Mouse (Mus musculus) limb, embryonic 13.5 days (tissue): Measurements from ENCODE around the gene Zmat5. TPM values are rescaled to one million over a fixed set of nuclear protein-coding genes. Genes with fewer than 3 reads are reported as not detected.

Source experiments
- ATAC-seq: fragments of 200-750 bp; cut with Nextera tagmentation; 2 replicates; pipeline ENCODE4 v1.8.0; 2017; ENCODE audit warnings: low read depth, moderate number of reproducible peaks, moderate TSS enrichment; ENCODE audit not compliant: low FRiP score
- H3K27ac ChIP-seq: fragments of 300-500 bp; sonication (generic); 2 replicates; pipeline ENCODE4 v1.5.1; 2015; ENCODE audit warnings: inconsistent platforms, mild to moderate bottlenecking, moderate library complexity
- H3K27me3 ChIP-seq: fragments of 300-500 bp; sonication (generic); 2 replicates; pipeline ENCODE4 v1.6.1; 2015; ENCODE audit warnings: mild to moderate bottlenecking, inconsistent platforms
- H3K36me3 ChIP-seq: fragments of 300-500 bp; sonication (generic); 2 replicates; pipeline ENCODE4 v1.6.1; 2015; ENCODE audit warnings: inconsistent platforms, mild to moderate bottlenecking, moderate library complexity
- H3K4me1 ChIP-seq: fragments of 300-500 bp; sonication (generic); 2 replicates; pipeline ENCODE4 v1.6.1; 2015; ENCODE audit warnings: inconsistent platforms
- H3K4me2 ChIP-seq: fragments of 300-500 bp; sonication (generic); replicated peaks from 2 replicates; pipeline ENCODE4 v1.6.1; 2015; ENCODE audit warnings: inconsistent platforms, mild to moderate bottlenecking, moderate library complexity
- H3K4me3 ChIP-seq: fragments of 300-500 bp; sonication (generic); 2 replicates; pipeline ENCODE4 v1.5.1; 2015; ENCODE audit warnings: moderate library complexity, mild to moderate bottlenecking, inconsistent platforms
- H3K9ac ChIP-seq: fragments of 300-500 bp; sonication (generic); 2 replicates; pipeline ENCODE4 v1.6.1; 2015; ENCODE audit warnings: mild to moderate bottlenecking, inconsistent platforms
- H3K9me3 ChIP-seq: fragments of 300-500 bp; sonication (generic); 2 replicates; pipeline ENCODE4 v1.6.1; 2016; ENCODE audit warnings: inconsistent platforms
- WGBS: fragments of 180-500 bp; shearing (Covaris S2); methylation state at CpG from one replicate; pipeline ENCODE4 v1.1.7; 2015; 5-methylcytosine and 5-hydroxymethylcytosine counted together
- polyA plus RNA-seq: library from polyadenylated mRNA; unstranded; fragments of >200 nt; fragmentation: Nextera tagmentation; extraction: Ambion mirVana; gene quantifications from 2 replicates; pipeline ENCODE4 v1.2.1, GENCODE M21; 2015

The Zmat5 gene
- polyA plus RNA-seq, 1 experiment from 2014 or later = 63.4 TPM

GRCm38 (mm10) chr11:4745969-4746368 is 41.5 kb downstream of the Zmat5 start:
- under 1% methylated on average over 38 of the region's 39 CpGs for WGBS
- Histone ChIP-seq H3K4me2 (peak overlapping the region; percentile 95), H3K9ac (peak overlapping the region; percentile 45; the same call in 1 of the 2 replicates), H3K36me3 (no peaks in the 10 kb centered on the region), H3K27ac (no peak overlapping the region), H3K27me3 (peaks cover 99% of the 10 kb centered on the region), H3K9me3 (no peaks in the 10 kb centered on the region), H3K4me3 (peak overlapping the region; percentile 54), H3K4me1 (peaks cover 17% of the 10 kb centered on the region)
- ATAC-seq = no peak

DNA sequence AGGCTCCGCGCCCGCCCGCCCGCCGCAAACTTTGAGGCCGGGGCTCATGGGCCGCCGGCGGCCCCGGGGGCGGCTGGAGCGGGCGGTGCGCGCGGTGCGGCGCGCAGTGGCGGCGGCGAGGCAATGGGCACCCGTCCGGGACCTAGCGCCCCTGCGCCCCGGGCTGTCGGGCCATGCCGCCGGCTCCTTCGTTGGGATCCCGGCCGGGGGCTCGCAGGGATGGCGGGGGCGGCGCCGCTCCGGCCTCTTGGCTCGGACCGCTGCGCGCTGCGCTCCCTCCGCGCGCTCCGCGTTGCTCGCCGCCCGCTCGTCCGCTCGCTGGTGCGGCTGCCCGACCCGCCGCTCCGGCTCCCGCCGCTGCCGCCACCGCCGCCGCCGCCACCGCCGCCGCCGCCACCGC is 42.3 kb downstream of the Zmat5 start, which contains the start of gene Cabp7:
Gene Cabp7, minus strand, starts transcription at position 46 of the 400 bp plus-strand sequence.
- peak within 1 kb of the TSS; percentile 54 for H3K4me3 ChIP-seq
- no peaks in the 10 kb centered on the region for H3K9me3 ChIP-seq
- H3K9ac ChIP-seq = peak within 1 kb of the TSS; percentile 45
- H3K27ac ChIP-seq = no peak within 1 kb of the TSS
- H3K4me2 ChIP-seq = peak within 1 kb of the TSS; percentile 95
- ATAC-seq = no peak
- peaks cover 17% of the 10 kb centered on the region for H3K4me1 ChIP-seq
- no peaks in the 10 kb centered on the region for H3K36me3 ChIP-seq
- peaks cover 94% of the 10 kb centered on the region for H3K27me3 ChIP-seq
- WGBS = under 1% methylated on average over 48 of the region's 73 CpGs

DNA sequence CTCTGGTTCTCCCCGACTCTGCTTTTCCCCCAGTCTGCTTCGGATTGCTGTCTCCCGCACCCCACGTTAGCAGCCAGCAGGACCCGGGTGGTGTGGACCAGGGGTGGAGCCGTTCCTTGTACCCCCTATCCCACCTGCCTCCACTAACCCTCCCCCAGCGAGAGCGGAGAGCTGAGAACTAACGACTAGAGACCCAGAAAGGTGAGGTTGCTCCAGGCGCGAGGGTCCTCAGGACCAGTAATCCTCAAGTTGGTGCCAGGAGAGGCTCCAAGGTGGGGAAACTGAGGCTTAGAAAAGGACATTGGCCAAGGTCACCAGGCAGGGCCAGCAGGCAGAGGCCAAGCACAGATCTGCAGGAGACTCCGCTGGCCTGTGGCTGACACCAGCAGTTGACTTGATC is 42.8 kb downstream of the Zmat5 start:
- H3K4me1 ChIP-seq = peaks cover 17% of the 10 kb centered on the region
- WGBS = 1% methylated on average over 11 of the region's 12 CpGs
- no peaks in the 10 kb centered on the region for H3K9me3 ChIP-seq
- H3K36me3 ChIP-seq = no peaks in the 10 kb centered on the region
- H3K9ac ChIP-seq = no peak overlapping the region
- peak overlapping the region; percentile 95 for H3K4me2 ChIP-seq
- no peak overlapping the region for H3K27ac ChIP-seq
- H3K27me3 ChIP-seq = peaks cover 89% of the 10 kb centered on the region
- H3K4me3 ChIP-seq = peak overlapping the region; percentile 54
- ATAC-seq = no peak

- Histone ChIP-seq H3K4me1 (peaks cover 17% of the 10 kb centered on the region), H3K27ac (no peak overlapping the region), H3K27me3 (peaks cover 70% of the 10 kb centered on the region), H3K9me3 (peaks cover 5% of the 10 kb centered on the region; the same call in 1 of the 2 replicates), H3K4me2 (no peak overlapping the region), H3K9ac (no peak overlapping the region), H3K4me3 (no peak overlapping the region), H3K36me3 (no peaks in the 10 kb centered on the region)
- no peak for ATAC-seq
- 3% methylated on average over 9 of the region's 9 CpGs for WGBS
These were observed 45.8 kb downstream of the Zmat5 start for GRCm38 (mm10) chr11:4750263-4750662.

DNA sequence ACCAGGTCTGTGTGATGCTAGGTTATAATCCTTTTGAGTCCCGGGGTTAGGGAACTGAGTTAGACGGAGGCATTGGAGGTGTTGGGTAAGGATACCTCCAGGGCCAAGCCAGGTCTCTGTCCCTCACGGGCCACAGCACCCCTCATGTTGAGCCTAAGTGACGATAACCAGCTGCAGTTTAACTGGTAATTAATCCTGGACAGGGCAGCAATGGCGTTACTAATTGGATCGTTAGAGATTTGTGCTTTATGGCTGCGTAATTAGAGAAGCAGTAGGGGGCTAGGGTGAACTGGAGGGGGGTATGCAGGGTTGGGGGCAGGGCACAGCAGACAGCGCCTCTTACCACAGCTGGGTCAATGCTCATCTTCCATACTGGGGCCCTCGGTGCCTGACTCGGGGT is 48.4 kb downstream of the Zmat5 start:
- 19% methylated on average over 10 of the region's 10 CpGs for WGBS
- Histone ChIP-seq H3K4me1 (no peaks in the 10 kb centered on the region), H3K27ac (no peak overlapping the region), H3K9ac (no peak overlapping the region), H3K9me3 (peaks cover 5% of the 10 kb centered on the region; the same call in 1 of the 2 replicates), H3K27me3 (peaks cover 51% of the 10 kb centered on the region), H3K36me3 (no peaks in the 10 kb centered on the region), H3K4me3 (no peak overlapping the region), H3K4me2 (no peak overlapping the region)
- ATAC-seq = no peak

DNA sequence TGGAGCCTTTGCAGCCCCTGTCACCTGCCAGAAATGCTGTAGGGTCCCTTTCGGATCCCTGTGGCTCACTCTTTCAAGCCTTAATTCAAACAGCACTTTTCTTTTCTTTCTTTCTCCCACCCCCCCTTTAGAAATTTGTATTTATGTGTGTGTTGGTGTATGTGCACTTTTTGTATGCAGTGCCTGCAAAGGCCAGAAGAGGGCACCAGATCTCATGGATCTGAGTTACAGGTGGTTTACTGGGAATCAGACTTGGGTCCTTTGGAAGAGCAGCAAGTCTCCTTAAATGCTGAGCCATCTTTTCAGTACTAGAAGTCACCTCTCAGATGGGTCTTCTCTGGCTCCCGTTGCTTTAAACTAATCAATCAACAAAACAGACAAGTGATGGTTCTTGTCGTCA is 49.6 kb downstream of the Zmat5 start:
- Histone ChIP-seq H3K9ac (no peak overlapping the region), H3K36me3 (no peaks in the 10 kb centered on the region), H3K4me2 (no peak overlapping the region), H3K4me1 (no peaks in the 10 kb centered on the region), H3K27ac (no peak overlapping the region), H3K27me3 (peaks cover 39% of the 10 kb centered on the region), H3K4me3 (no peak overlapping the region), H3K9me3 (peaks cover 5% of the 10 kb centered on the region; the same call in 1 of the 2 replicates)
- 92% methylated on average over 3 of the region's 3 CpGs for WGBS
- no peak for ATAC-seq

GRCm38 (mm10) chr11:4754867-4755266 is 50.4 kb downstream of the Zmat5 start:
- Histone ChIP-seq H3K27ac (no peak overlapping the region), H3K36me3 (no peaks in the 10 kb centered on the region), H3K4me2 (no peak overlapping the region), H3K9ac (no peak overlapping the region), H3K9me3 (peaks cover 5% of the 10 kb centered on the region; the same call in 1 of the 2 replicates), H3K27me3 (peaks cover 31% of the 10 kb centered on the region), H3K4me1 (no peaks in the 10 kb centered on the region), H3K4me3 (no peak overlapping the region)
- 84% methylated on average over 11 of the region's 11 CpGs for WGBS
- no peak for ATAC-seq

DNA sequence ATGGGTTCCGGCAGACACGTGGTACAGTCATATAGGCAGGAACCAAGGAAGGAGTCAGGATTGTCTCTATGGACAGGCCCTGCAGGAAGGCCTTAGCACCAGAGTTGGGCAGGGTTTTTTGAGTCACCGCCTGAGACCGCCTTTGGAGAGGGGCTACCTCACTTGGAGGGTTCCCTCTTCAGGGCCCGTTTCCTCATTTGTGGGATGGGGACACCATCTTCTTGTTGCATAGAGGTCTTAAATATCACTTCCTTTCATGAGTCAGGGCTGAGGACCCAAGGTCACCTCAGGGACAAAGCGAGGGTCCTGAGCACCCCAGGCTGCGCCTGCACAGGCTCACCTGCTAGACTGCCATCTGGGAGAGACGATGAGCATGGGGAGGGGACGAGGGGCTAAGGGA is 52.0 kb downstream of the Zmat5 start:
- Histone ChIP-seq H3K9ac (no peak overlapping the region), H3K4me2 (no peak overlapping the region), H3K4me1 (no peaks in the 10 kb centered on the region), H3K36me3 (no peaks in the 10 kb centered on the region), H3K4me3 (no peak overlapping the region), H3K27me3 (peaks cover 31% of the 10 kb centered on the region), H3K27ac (no peak overlapping the region), H3K9me3 (peaks cover 5% of the 10 kb centered on the region; the same call in 1 of the 2 replicates)
- ATAC-seq = no peak
- WGBS = 77% methylated on average over 9 of the region's 9 CpGs

- Histone ChIP-seq H3K27ac (no peak overlapping the region), H3K4me3 (no peak overlapping the region), H3K9ac (no peak overlapping the region), H3K9me3 (peaks cover 5% of the 10 kb centered on the region; the same call in 1 of the 2 replicates), H3K27me3 (peaks cover 38% of the 10 kb centered on the region), H3K4me1 (no peaks in the 10 kb centered on the region), H3K36me3 (no peaks in the 10 kb centered on the region), H3K4me2 (no peak overlapping the region)
- no peak for ATAC-seq
- WGBS = 38% methylated on average over 11 of the region's 11 CpGs
These were observed 52.7 kb downstream of the Zmat5 start for GRCm38 (mm10) chr11:4756984-4757788.

DNA sequence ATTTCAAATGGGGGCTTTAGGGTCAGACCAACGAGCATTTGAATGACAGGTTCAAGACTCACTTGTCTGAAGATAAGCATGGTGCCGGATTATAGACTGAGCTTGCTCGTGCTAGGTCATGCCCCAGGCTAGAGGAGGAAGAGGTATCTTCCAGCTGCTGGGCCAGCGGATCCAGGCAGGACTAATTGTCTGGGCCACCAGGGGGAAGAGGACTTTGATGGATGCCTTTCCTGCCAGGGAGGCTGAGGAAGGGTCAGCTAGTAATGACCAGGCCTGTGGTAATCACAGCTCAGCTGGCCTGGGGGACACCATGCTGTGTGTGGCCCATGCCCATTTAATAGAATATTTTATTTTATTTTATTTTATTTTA is 53.3 kb downstream of the Zmat5 start:
- H3K9ac ChIP-seq = no peak overlapping the region
- ATAC-seq = no peak
- no peaks in the 10 kb centered on the region for H3K36me3 ChIP-seq
- H3K9me3 ChIP-seq = peaks cover 5% of the 10 kb centered on the region; the same call in 1 of the 2 replicates
- no peak overlapping the region for H3K27ac ChIP-seq
- WGBS = 15% methylated on average over 4 of the region's 4 CpGs
- no peak overlapping the region for H3K4me2 ChIP-seq
- no peaks in the 10 kb centered on the region for H3K4me1 ChIP-seq
- no peak overlapping the region for H3K4me3 ChIP-seq
- H3K27me3 ChIP-seq = peaks cover 41% of the 10 kb centered on the region

DNA sequence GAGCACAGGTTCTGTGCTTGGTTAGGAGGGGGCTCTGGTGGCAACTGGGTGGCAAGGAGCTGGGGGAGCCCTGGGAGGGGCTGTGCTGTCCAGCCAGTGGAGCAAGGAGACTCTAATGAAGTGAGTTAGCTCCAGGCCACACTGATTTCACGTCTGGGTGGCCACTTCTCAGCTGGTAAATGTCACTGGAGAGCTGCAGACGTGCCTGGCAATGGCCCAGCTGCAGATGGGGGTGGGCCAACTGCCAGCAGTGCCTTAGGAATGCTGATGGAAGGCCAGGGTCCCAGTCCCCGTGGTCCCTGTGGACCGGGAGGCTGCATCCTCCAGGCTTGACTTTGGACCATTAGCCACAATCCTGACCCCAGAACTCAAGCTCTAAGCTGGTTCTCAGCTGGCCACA is 56.0 kb downstream of the Zmat5 start:
- ATAC-seq = no peak
- Histone ChIP-seq H3K4me2 (no peak overlapping the region), H3K9ac (no peak overlapping the region), H3K27ac (no peak overlapping the region), H3K9me3 (no peaks in the 10 kb centered on the region), H3K27me3 (peaks cover 42% of the 10 kb centered on the region), H3K4me1 (no peaks in the 10 kb centered on the region), H3K4me3 (no peak overlapping the region), H3K36me3 (no peaks in the 10 kb centered on the region)
- WGBS = 17% methylated on average over 4 of the region's 4 CpGs

- H3K9me3 ChIP-seq = no peaks in the 10 kb centered on the region
- no peaks in the 10 kb centered on the region for H3K4me1 ChIP-seq
- H3K9ac ChIP-seq = no peak overlapping the region
- no peak for ATAC-seq
- peaks cover 37% of the 10 kb centered on the region for H3K27me3 ChIP-seq
- WGBS = 4% methylated on average over 6 of the region's 6 CpGs
- no peak overlapping the region for H3K4me3 ChIP-seq
- H3K4me2 ChIP-seq = no peak overlapping the region
- peaks cover 4% of the 10 kb centered on the region; the same call in 1 of the 2 replicates for H3K36me3 ChIP-seq
- H3K27ac ChIP-seq = no peak overlapping the region
These were observed 57.5 kb downstream of the Zmat5 start for GRCm38 (mm10) chr11:4761991-4762390.
